Mouse (Mus musculus): ENCODE measurements around the gene Ugdh. TPM values are rescaled to one million over a fixed set of nuclear protein-coding genes. Genes with fewer than 3 reads are reported as not detected.

The Ugdh gene
- 38.4 and 46.8 TPM in 2 replicates for polyA plus RNA-seq (2015; fragmentation: Nextera tagmentation; extraction: Ambion mirVana)

DNA sequence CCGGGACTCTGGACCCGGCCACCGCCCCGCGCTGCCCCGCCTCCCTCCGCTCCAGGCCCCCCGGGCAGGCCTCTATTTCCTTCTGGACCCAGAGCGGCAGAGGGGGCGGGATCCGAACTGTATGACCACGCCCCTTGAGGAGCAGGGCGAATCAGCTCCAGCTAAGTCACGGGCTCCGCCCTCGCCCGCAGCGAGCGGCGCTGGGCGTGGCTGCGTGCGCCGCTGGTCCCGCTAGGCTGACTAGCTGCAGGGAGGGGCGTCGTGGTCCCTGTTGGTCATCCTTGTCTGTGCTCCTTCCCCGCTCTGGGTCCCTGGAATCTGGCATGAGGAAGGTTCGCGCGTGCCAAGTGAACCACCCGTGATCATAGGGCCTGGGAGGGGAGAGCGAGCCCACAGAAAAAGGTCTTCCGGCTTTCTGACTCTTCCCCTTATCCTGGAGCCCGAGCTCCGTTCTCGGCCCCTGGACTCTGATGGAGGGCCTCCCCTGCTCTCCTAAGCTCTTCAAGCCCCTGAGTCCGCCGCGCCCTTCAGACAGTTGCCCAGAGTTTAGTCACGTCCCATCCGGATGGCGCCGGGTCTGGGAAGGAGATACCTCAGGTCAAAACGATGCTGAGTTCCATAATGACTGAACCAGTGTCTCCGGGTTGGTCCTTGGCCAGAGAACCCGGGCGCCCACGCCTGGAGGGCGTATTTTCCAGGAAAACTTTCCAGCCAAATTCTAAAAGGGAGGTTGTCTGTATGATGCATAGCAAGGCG is at the start of gene Ugdh:
TSS of gene Ugdh (minus strand) at position 144 of the 756 bp plus-strand sequence.

DNA sequence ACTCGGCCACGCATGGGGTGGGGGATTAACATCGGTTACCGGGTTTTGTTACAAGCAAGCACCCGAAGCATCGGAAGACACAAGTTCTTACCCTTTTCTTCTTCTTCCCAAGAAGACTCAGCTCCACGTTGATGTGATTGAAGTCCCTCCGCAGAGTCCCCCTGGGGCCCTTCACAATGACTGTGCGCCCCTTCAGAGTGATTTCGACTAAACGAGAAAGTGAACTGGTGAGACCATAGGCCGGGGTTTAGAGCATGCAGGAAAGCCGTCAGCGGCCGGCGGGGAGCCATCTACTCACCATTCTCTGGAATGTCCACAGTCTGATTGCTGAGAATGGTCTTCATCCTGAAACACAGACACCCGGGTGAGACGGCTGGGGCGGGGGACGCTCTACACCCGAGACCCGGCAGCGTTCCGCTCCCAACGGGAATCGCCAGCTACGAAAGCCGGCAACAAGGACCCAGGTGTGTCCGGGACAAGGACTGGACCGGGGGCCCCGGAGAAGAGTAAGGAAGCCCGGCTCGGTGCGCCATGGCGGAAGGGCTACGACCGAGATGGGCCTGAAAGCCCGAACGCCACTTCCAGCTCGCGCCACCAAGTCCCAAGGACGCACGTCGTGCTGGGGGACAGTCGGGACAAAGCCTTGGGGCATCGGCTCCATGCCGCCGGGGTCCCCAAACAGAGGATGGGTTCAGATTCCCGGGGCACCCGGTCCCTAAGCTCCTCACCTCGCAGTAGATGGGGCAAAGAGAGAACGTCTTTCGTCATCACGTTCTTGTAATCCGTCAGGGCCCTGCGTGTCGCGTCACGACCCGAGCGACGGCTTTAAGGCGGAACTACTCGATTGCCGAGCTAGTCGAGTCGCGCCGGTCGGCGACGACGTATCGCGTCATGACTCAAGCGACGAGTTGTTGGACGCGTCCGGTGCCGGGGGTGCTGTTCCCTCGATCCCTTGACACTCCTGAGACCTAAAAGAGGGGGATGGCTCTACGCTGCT is 44.8 kb downstream of the Ugdh start, which contains the start of the genes Rpl9 and Lias:
TSS of gene Rpl9 (minus strand) at position 797 of the 997 bp plus-strand sequence.
TSS of gene Lias (plus strand) at position 850 of the 997 bp plus-strand sequence.

Other genes with a start within 250 kb of the Ugdh start
- gene Wdr19, start 236.3 kb downstream of the Ugdh start, polyA plus RNA-seq (2015; fragmentation: Nextera tagmentation; extraction: Ambion mirVana) = 1.8 and 2.4 TPM in 2 replicates
- gene Rfc1, start 100.3 kb downstream of the Ugdh start, polyA plus RNA-seq (2015; fragmentation: Nextera tagmentation; extraction: Ambion mirVana) = 64.8 and 65.3 TPM in 2 replicates
- not detected in 2 replicates for gene Klb, start 87.6 kb downstream of the Ugdh start, polyA plus RNA-seq (2015; fragmentation: Nextera tagmentation; extraction: Ambion mirVana)
- gene Rpl9, start 44.5 kb downstream of the Ugdh start, polyA plus RNA-seq (2015; fragmentation: Nextera tagmentation; extraction: Ambion mirVana) = 1,068 and 1,069 TPM in 2 replicates
- 53.1 and 53.9 TPM in 2 replicates for gene Lias, start 44.5 kb downstream of the Ugdh start, polyA plus RNA-seq (2015; fragmentation: Nextera tagmentation; extraction: Ambion mirVana)
- not detected in 2 replicates for gene Gm43552, start 56.9 kb upstream of the Ugdh start, polyA plus RNA-seq (2015; fragmentation: Nextera tagmentation; extraction: Ambion mirVana)
- 88.1 and 106 TPM in 2 replicates for gene Smim14, start 101.2 kb upstream of the Ugdh start, polyA plus RNA-seq (2015; fragmentation: Nextera tagmentation; extraction: Ambion mirVana)
- gene Ube2k, start 101.3 kb upstream of the Ugdh start, polyA plus RNA-seq (2015; fragmentation: Nextera tagmentation; extraction: Ambion mirVana) = 108 and 123 TPM in 2 replicates

All from spleen, postnatal 0 days (tissue).